Mouse (Mus musculus) lung, adult 18-20 months (tissue): ENCODE measurements around the gene Olfr1357.
A peak's percentile ranks its signal among the peaks of the same experiment; 100 is the strongest.
"Not testable (repeated sequence)": the region's sequence is repeated elsewhere in the genome, so short reads cannot be mapped to it uniquely, and the experiment has no call there.

ENCODE experiments used
- DNase-seq, 2 experiments: peaks; one replicate each; pipeline ENCODE4 v3.0.0; 2022; ENCODE audit warnings: mixed read lengths in 2 of 2

Gene Olfr1357

GRCm38 (mm10) chr10:78617974-78618373, at the start of gene Olfr1357:
Olfr1357 (minus strand) TSS chr10:78618074.
- no peak for DNase-seq

DNA sequence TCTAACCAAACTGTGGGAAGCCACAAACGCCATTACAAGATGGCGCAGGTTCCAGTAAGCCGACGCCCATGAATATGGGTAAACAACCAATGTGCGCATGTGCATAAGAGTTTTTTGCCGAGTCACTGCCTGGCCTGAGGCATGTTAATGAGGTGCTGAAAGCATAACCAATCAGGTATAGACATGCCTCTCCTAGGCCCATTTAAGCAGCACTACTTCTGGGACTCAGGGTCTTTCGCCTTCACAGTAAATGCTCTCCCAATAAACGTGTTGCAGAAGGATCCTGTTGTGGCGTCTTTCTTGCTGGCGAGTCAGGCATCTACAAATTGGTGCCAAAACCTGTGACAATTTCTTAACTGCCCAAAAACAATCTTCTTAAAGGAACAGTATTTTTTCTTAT, 48.8 kb upstream of the Olfr1357 start:
- DNase-seq, result not testable (repeated sequence)

- DNase-seq, result no peak
Observed at GRCm38 (mm10) chr10:78664546-78664945, 46.7 kb upstream of the Olfr1357 start.

DNA sequence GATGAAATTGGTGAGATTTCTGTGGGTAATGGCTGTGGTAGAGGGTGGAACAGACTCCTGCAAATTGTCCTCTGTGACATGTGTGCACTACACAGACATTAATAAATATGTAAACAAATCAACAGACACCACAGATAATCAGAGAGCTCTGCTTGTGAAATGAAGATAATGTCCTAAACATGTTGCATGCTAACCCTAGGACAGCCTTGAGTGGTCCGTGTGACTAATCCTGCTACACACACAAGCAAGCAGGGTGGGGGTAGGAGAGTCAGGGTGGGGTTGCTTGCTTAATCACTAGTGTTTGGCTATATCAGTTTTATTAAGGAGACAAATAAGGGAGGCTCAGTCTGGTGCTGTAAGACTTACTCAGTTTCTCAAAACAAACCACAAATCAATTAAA, 43.3 kb upstream of the Olfr1357 start:
- no peak for DNase-seq

GRCm38 (mm10) chr10:78632311-78632710, 14.4 kb upstream of the Olfr1357 start:
- peak in 1 of 2 experiments; percentile 3 for DNase-seq

GRCm38 (mm10) chr10:78630194-78630593, 12.3 kb upstream of the Olfr1357 start:
- DNase-seq, result no peak

DNA sequence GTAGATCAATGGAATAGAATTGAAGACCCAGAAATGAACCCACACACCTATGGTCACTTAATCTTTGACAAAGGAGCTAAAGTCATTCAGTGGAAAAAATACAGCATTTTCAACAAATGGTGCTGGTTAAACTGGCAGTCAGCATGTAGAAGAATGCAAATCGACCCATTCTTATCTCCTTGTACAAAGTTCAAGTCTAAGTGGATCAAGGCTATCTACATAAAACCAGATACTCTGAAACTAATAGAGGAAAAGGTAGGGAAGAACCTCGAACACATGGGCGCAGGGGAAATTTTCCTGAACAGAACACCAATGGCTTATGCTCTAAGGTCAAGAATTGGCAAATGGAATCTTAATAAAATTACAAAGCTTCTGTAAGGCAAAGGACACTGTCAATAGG, 5.3 kb upstream of the Olfr1357 start:
- DNase-seq, result not testable (repeated sequence)

DNA sequence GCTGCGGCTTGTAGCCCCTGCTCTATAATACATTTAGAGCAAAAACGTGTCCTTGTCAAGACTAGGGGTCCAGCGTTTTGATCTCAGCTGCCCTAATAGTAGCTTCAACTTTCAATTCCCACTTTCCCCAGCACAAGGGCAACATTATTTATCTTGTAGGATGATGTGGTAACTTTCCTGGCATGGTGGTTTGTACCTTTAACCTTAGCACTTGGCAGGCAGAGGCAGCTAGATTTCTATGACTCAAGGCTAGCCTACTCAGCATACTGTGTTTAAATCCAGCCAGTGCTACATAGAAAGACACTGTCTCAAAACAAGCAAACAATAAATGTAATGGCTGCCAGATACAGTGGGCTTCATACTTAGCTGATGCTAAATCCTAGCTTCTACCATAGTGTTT, 10.3 kb downstream of the Olfr1357 start:
- no peak for DNase-seq

GRCm38 (mm10) chr10:78605080-78605479, 12.8 kb downstream of the Olfr1357 start:
- DNase-seq, result peak in 1 of 2 experiments; percentile 33

DNA sequence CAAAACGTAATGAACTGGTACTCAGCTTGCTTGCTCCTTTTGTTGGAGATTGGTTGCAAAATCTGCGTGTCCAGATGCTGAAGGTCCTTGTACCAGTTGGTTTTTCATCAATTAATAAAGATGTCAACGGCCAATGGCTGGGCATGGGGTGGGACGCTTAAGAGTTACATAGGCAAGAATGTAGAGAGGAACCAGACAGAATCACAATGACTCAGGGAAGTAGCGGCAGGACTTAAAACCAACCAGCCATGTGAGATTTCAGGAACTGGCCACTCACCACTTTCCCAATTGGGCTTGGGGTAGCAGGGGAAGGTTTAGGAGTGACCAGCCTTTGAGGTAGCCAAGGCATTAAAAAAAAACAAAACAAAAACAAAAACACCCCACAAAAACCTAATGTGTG, 18.0 kb downstream of the Olfr1357 start:
- no peak for DNase-seq

DNA sequence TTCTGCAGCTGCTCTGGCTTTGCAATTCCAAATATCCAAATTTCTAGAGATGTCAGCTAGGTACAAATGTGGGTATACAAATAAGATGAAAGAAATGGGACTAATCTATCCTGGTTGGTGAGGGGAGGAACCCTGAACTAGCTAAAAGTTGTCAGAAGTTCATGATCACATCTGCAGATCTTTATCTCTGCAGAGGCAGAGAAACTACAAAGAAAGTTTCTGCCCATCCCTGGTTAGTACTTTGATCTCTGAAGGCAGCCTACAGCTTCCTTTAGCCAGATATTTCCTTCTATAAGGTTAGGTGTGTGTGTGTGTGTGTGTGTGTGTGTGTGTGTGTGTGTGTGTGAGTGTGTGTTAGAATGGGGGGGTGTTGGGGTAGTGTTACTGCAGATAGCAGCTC, 23.3 kb downstream of the Olfr1357 start:
- DNase-seq, result no peak

- DNase-seq, result no peak
Observed at GRCm38 (mm10) chr10:78594157-78594556, 23.7 kb downstream of the Olfr1357 start.

- DNase-seq, result no peak
Observed at GRCm38 (mm10) chr10:78593736-78594135, 24.1 kb downstream of the Olfr1357 start.

DNA sequence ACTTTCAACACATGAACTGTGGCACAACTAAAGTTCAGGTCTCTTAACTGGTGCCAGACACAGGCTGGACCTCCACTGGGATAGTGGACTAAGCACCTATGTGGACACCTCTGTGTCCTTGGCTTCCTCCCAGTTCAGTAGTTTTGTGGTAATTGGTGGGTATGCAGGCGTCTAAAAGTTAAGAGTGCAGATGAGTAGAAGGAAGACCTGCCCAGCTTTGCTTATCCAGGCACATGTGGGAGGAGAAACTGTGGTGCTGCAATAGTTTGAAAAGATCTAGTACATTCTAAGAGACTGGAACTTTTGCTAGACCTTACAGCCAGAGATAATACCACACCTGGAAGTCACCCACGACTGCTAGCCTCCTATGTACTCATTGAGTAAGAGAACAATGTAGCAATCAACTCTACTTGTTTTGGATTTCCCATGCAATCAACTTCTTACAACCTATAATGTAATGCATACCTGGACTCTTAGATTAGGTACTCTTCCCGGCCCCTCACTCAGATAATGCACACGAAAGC, 25.0 kb downstream of the Olfr1357 start:
- DNase-seq, result no peak

- DNase-seq, result peak; percentile 61 to 70
Observed at GRCm38 (mm10) chr10:78591406-78592328, 26.2 kb downstream of the Olfr1357 start, which contains the start of gene Syde1. Syde1 (minus strand) TSS chr10:78591964.

- DNase-seq, result peak; percentile 47 to 71
Observed at GRCm38 (mm10) chr10:78590744-78591143, 27.1 kb downstream of the Olfr1357 start.

- DNase-seq, result no peak
Observed at GRCm38 (mm10) chr10:78589901-78590300, 28.0 kb downstream of the Olfr1357 start.

DNA sequence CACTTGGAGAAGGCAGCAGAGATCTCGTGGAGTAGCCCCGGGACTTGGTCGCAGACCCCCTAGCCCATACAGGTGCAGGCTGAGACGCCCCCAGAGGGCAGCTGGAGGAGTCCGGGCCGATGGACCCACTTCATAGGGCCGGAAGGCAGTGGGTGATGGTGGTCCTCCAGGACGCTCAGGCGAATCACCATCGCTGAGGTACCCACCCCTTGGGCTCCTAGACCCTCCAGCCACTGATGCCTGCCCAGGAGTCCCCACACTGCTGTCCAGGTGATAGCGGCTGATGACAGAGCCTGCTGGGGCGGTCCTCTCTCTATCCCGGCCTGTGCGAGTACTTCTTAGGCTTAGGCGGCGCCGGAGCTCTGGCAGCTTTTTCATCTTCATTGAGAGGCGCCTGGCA, 28.6 kb downstream of the Olfr1357 start:
- no peak for DNase-seq

DNA sequence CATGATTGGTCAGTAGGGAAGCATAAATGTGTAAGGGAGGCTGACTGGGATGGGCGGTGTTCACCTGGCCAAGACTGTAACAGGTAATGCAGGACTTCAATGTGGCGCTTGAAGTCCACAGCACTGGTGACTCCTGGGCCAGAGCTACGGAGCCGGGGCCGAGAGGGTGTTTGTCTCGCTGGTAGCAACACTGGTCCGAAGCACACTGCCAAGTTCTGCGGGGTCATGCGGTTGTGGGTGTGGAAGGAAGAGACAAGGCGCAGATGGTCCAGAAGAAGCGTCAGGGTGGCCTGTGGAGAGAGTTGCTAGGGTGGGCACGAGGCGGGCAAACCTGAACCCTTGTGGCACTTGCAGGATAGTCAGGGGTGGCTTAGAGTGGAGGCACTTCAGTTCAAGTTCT, 31.8 kb downstream of the Olfr1357 start:
- DNase-seq, result no peak

DNA sequence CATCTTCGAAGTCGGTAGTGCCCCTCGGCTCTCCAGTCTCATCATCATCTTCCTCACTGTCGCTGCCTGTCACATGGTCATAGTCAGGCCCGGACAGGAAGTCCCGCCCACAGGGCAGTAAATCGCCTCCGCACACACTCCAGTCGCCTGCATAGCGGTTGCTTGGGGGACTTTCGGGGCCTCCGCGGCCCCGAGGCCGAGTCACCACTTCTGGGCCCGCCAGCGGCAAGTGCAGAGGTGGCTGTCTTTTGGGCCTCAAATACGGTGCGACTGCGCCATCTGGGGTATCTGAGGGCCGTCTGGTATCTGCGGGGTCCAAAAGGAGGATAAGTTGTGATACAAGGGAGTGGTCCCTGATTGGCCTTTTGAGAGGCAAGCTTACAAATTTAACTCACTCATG, 32.3 kb downstream of the Olfr1357 start:
- DNase-seq, result no peak

- DNase-seq, result no peak
Observed at GRCm38 (mm10) chr10:78584996-78585395, 32.9 kb downstream of the Olfr1357 start.

DNA sequence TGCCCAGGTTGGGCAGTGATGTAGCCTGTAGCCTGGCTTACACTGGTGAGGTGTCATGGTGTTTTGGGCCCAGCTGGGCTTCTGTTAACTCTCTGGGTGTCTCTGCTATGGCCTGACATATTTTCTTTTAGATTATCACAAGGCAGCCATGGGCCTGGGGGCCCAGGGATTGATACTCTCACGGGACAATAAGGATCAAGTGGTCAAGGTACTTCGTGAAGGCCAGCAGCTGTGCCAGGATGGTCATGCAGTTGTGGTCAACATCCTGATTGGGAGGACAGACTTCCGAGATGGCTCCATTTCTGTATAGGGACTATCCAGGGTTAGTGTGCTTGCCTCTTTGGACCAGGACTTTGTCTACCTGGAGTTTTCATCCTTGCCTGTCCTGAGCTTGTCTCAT, 33.9 kb downstream of the Olfr1357 start:
- no peak for DNase-seq

DNA sequence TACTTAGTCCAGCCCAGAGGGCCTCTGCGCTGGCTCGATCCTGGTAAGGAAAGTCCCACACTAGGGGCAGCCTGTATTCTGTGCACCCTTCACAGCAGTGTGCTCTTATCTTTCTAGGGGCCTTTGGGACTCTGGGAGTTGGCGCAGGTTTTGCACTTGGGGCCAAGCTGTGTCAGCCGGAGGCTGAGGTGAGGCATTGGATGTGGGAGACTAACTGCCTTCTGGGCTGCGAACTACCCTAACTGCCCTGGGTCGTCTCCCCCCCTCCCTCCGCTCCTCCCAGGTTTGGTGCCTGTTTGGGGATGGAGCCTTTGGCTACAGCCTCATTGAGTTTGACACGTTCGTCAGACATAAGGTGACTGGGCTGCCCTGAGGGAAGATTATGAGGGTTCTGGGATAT, 34.5 kb downstream of the Olfr1357 start:
- DNase-seq, result no peak

DNA sequence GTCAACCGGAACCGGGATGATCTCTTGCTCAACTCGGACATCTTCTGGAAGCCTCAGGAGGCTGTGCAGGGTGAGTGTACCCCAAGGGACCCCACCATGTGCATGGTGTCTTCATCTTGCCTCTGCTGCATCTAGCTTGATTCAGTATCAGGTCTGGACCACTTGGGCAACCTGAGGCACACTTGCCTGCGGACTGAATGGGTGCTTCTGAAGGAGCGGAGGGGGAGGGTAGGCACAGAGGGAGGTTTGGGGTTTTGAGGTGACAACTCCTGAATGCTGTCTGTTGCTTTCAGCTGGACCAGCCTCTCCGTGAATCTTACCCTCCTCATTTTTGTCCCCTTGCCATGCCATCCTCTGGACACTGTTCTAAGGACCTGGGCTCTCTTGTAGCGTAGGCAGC, 36.8 kb downstream of the Olfr1357 start:
- no peak for DNase-seq
